Mouse (Mus musculus) thymus, adult 2 months (tissue): ENCODE measurements around the gene Robo2.

Source experiments
- CTCF ChIP-seq: fragments of 200-500 bp; IDR thresholded peaks from 2 replicates; pipeline ENCODE4 v1.5.1; 2012; ENCODE audit warnings: mild to moderate bottlenecking, control low read depth, low read length, moderate library complexity, borderline replicate concordance; ENCODE audit not compliant: control insufficient read depth, poor library complexity, insufficient read depth; ENCODE audit errors: extremely low read depth
- POLR2A ChIP-seq: fragments of 200-500 bp; IDR thresholded peaks from 2 replicates; pipeline ENCODE4 v1.6.1; 2012; ENCODE audit warnings: mild to moderate bottlenecking, low read length, control low read depth, moderate library complexity; ENCODE audit not compliant: control insufficient read depth, poor library complexity, insufficient read depth; ENCODE audit errors: extremely low read depth

DNA sequence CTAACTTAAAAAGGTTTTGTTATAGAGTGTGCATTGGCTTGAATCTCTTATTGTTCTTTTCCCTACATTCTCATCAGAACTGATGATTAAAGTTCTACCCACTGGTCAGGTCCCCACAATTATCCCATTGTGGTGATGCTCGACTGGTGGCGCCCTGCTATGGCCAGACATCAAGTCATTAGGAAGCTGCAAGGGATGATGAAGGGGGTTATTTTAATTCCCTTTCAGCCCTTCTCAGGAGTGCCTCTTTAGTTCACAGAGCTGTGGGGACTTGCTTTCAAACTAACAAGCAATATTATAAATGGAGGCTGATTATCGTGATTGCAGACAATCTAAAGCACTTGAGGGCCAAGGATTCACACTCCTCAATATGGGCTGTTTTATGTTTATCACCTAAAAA is 484.1 kb downstream of the Robo2 start:
- TF ChIP-seq CTCF, result no peak
- TF ChIP-seq POLR2A, result no peak
